Mouse (Mus musculus) liver, embryonic 16.5 days (tissue): ENCODE results near the gene Ugt1a6b. TPM values are rescaled to one million over a fixed set of nuclear protein-coding genes. Genes with fewer than 3 reads are reported as not detected.

ENCODE experiments used
- polyA plus RNA-seq: library from polyadenylated mRNA; unstranded; fragments of >200 nt; fragmentation: Nextera tagmentation; extraction: Ambion mirVana; gene quantifications from 2 replicates; pipeline ENCODE4 v1.2.1, GENCODE M21; 2015

The Ugt1a6b gene
- polyA plus RNA-seq, 1 experiment from 2014 or later: 20.1 TPM

Other genes starting within 250 kb of the Ugt1a6b start
- gene Dgkd, start 250.0 kb upstream of the Ugt1a6b start, polyA plus RNA-seq: 9.8 and 11.9 TPM in 2 replicates
- 8.7 and 10.0 TPM in 2 replicates for gene Usp40, start 94.7 kb upstream of the Ugt1a6b start, polyA plus RNA-seq
- gene Ugt1a10, start 47.9 kb upstream of the Ugt1a6b start, polyA plus RNA-seq: 0.14 and 0.20 TPM in 2 replicates
- 0.11 and 0.44 TPM in 2 replicates for gene Ugt1a9, start 32.5 kb upstream of the Ugt1a6b start, polyA plus RNA-seq
- not detected in 2 replicates for gene Ugt1a8, start 15.4 kb upstream of the Ugt1a6b start, polyA plus RNA-seq
- gene Ugt1a7c, start 8.2 kb upstream of the Ugt1a6b start, polyA plus RNA-seq: 3.0 TPM in 2 replicates
- gene Ugt1a6a, start 31.6 kb downstream of the Ugt1a6b start, polyA plus RNA-seq: 21.1 and 21.8 TPM in 2 replicates
- 0.05 TPM in 1 of 2 replicates, not detected in the other for gene Ugt1a5, start 62.8 kb downstream of the Ugt1a6b start, polyA plus RNA-seq
- gene Ugt1a2, start 97.3 kb downstream of the Ugt1a6b start, polyA plus RNA-seq: 0.11 and 0.17 TPM in 2 replicates
- gene Dnajb3, start 102.5 kb downstream of the Ugt1a6b start, polyA plus RNA-seq: 7.7 and 9.4 TPM in 2 replicates
- gene Ugt1a1, start 108.7 kb downstream of the Ugt1a6b start, polyA plus RNA-seq: 0.11 and 0.21 TPM in 2 replicates
- 0.54 and 0.61 TPM in 2 replicates for gene Mroh2a, start 123.7 kb downstream of the Ugt1a6b start, polyA plus RNA-seq
- 69.3 and 71.4 TPM in 2 replicates for gene Hjurp, start 174.4 kb downstream of the Ugt1a6b start, polyA plus RNA-seq
- gene Trpm8, start 174.4 kb downstream of the Ugt1a6b start, polyA plus RNA-seq: not detected in 2 replicates